Mouse (Mus musculus) limb, embryonic 12.5 days (tissue): ENCODE data around the gene Snd1. TPM values are rescaled to one million over a fixed set of nuclear protein-coding genes. Genes with fewer than 3 reads are reported as not detected.

Experiments used
- ATAC-seq: fragments of 200-750 bp; cut with Nextera tagmentation; 2 replicates; pipeline ENCODE4 v1.8.0; 2017; ENCODE audit warnings: low read depth, moderate TSS enrichment; ENCODE audit not compliant: insufficient number of reproducible peaks, insufficient read depth, low FRiP score, low TSS enrichment
- H3K27ac ChIP-seq: fragments of 300-500 bp; sonication (generic); 2 replicates; pipeline ENCODE4 v1.5.1; 2016; ENCODE audit warnings: mild to moderate bottlenecking, moderate library complexity
- H3K27me3 ChIP-seq: fragments of 300-500 bp; sonication (generic); 2 replicates; pipeline ENCODE4 v1.6.1; 2016; ENCODE audit warnings: mild to moderate bottlenecking, moderate library complexity
- H3K36me3 ChIP-seq: fragments of 300-500 bp; sonication (generic); 2 replicates; pipeline ENCODE4 v1.6.1; 2016; ENCODE audit warnings: mild to moderate bottlenecking, moderate library complexity
- H3K4me1 ChIP-seq: fragments of 300-500 bp; sonication (generic); replicated peaks from 2 replicates; pipeline ENCODE4 v1.6.1; 2016
- H3K4me2 ChIP-seq: fragments of 300-500 bp; sonication (generic); 2 replicates; pipeline ENCODE4 v1.6.1; 2016; ENCODE audit warnings: mild to moderate bottlenecking, moderate library complexity
- H3K4me3 ChIP-seq: fragments of 300-500 bp; sonication (generic); replicated peaks from 2 replicates; pipeline ENCODE4 v1.5.1; 2016; ENCODE audit warnings: mild to moderate bottlenecking
- H3K9ac ChIP-seq: fragments of 300-500 bp; sonication (generic); replicated peaks from 2 replicates; pipeline ENCODE4 v1.6.1; 2016; ENCODE audit warnings: mild to moderate bottlenecking, moderate library complexity
- H3K9me3 ChIP-seq: fragments of 300-500 bp; sonication (generic); 2 replicates; pipeline ENCODE4 v1.6.1; 2016; ENCODE audit warnings: mild to moderate bottlenecking, moderate library complexity
- WGBS: fragments of 180-500 bp; shearing (Covaris S2); methylation state at CpG from one replicate; pipeline ENCODE4 v1.1.7; 2016; 5-methylcytosine and 5-hydroxymethylcytosine counted together
- polyA plus RNA-seq: library from polyadenylated mRNA; unstranded; fragments of >200 nt; fragmentation: Nextera tagmentation; extraction: Ambion mirVana; gene quantifications from 2 replicates; pipeline ENCODE4 v1.2.1, GENCODE M21; 2016

Snd1 gene
- polyA plus RNA-seq, 1 experiment from 2014 or later = 136 TPM

DNA sequence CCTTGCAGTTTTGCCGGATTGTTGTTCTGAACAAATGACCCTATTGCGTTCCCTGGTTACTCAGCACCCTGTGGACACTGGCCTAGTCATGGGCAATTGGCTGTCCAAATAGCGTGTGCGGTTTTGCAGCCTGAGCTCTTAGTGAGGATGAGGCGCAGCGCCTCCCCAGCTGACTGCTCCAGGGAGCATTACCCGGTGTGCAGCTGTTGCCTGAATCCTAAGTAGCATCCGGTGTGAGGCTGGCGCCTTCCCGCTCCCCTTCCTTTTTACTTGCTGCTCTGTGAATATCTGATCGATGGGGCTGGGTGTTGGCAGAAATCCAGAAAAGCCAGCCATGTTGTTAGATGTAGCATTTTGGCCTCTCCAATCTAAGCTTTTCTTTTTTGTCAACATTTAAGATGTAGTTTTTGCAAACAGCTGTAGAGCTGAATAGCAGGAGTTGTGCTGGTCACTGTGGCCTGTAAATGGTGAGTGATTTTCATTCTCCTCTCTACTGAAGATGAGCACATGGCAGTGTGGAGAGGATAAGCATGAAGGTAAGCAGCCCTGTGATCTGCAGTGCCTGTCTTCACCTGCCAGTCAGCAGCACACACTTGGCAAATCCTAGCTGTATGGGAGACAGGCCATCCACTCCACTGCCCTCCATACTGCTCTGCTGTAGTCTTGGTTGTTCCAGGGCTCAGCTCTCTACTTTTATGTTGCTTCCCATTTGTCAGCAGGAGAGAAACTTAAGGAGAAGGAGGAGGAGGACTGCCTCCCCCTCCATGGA lies 98.2 kb downstream of the Snd1 start:
- H3K4me3 ChIP-seq = no peak overlapping the region
- H3K9ac ChIP-seq = no peak overlapping the region
- peaks cover 30% of the 10 kb centered on the region for H3K4me1 ChIP-seq
- H3K36me3 ChIP-seq = no peaks in the 10 kb centered on the region
- no peak overlapping the region for H3K4me2 ChIP-seq
- no peak overlapping the region for H3K27ac ChIP-seq
- H3K27me3 ChIP-seq = no peaks in the 10 kb centered on the region
- ATAC-seq = no peak
- no peaks in the 10 kb centered on the region for H3K9me3 ChIP-seq
- WGBS = 75% methylated on average over 11 of the region's 11 CpGs

DNA sequence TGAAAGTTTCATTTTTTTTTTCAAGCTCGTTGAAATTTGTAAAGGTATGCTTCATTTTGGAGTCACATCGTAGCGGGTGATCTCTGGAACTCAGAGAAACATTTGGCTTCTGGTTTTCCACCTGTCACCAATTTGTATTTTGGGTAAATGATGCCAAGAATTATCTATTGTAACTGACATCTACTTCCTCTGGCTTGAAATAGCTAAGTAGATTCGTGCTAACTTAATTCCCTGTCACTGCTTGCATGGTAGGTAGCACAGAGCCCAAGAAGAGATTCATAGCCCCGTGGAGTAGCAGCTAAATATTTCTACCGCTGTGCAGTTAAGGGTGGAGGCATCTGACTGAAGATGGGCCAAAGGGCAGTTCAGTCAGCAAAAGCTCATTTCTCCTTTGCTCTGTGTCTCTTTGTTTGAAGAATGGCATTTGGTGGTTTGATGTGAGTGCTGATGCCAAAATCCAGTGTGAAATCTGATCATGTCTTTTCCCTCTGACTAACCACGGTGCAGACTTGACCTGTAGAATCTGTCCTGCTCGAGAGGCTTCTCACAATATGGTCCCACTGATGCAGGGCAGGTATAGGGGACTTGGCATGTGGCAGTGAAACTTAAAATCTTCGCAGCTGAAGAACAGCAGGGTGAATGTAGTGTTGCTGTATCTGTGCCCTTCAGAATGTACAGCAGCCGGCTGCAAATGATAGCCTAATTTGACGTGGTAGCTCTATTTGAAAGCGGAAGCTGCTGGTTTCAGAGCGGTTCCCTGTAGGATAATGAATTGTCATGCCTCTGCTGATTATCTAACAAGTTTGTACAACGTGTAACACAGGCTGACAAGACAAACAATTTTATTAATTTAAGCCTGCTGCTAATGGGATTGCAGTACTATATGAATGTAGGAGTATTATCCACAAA lies 101.7 kb downstream of the Snd1 start:
- Histone ChIP-seq H3K27ac (no peak overlapping the region), H3K4me1 (peaks cover 27% of the 10 kb centered on the region), H3K4me2 (no peak overlapping the region), H3K9me3 (no peaks in the 10 kb centered on the region), H3K4me3 (no peak overlapping the region), H3K9ac (no peak overlapping the region), H3K27me3 (no peaks in the 10 kb centered on the region), H3K36me3 (no peaks in the 10 kb centered on the region)
- WGBS = 80% methylated on average over 14 of the region's 14 CpGs
- ATAC-seq = no peak

DNA sequence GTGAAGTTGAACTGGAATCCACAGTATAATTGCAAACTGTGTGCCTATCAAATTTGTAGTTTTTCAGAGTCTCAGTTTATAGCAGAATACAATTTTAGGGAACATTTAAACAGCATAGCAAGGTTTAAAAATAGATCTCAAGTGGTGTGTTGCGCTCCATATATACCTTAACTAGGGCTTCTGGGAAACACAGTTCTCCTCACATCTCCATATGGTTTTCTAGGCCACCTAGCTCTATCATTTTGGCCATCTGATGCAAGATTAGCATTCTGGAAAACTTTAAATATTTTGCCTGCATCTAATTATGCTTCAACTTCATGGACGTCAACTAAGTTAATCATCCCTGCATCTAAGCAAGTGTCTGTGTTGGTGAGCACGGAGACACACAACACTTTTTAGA lies 107.9 kb downstream of the Snd1 start:
- no peak overlapping the region for H3K4me3 ChIP-seq
- H3K9ac ChIP-seq = no peak overlapping the region
- no peaks in the 10 kb centered on the region for H3K9me3 ChIP-seq
- H3K27ac ChIP-seq = no peak overlapping the region
- H3K4me1 ChIP-seq = 0 out of 2 replicates have a peak, but pooled peaks cover 3% of the 10 kb centered on the region
- 97% methylated on average over 3 of the region's 3 CpGs for WGBS
- H3K4me2 ChIP-seq = no peak overlapping the region
- H3K36me3 ChIP-seq = no peaks in the 10 kb centered on the region
- no peak for ATAC-seq
- H3K27me3 ChIP-seq = no peaks in the 10 kb centered on the region

DNA sequence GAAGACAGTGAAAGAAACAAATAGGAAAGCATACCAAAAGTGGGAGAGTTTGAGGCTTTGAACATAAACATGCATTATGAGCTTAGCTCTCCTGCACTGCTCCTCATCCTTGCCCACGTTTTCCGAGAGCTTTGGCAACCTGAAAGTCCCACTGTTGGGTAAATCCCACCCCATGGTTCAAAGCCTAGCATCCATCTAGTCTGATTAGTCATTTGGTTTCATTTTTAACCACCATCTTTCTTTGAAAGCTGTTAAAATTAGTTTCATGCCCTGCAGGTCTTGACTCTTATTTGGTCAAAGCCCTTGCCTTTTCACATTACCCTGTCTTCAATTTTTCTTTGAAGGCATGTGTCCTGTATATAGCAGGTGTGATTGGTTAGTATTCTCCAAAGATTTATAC lies 108.5 kb downstream of the Snd1 start:
- no peak overlapping the region for H3K4me3 ChIP-seq
- no peaks in the 10 kb centered on the region for H3K36me3 ChIP-seq
- no peaks in the 10 kb centered on the region for H3K27me3 ChIP-seq
- 81% methylated on average over 2 of the region's 2 CpGs for WGBS
- H3K9me3 ChIP-seq = no peaks in the 10 kb centered on the region
- no peak overlapping the region for H3K9ac ChIP-seq
- H3K4me2 ChIP-seq = no peak overlapping the region
- no peak for ATAC-seq
- no peak overlapping the region for H3K27ac ChIP-seq
- peaks cover 9% of the 10 kb centered on the region for H3K4me1 ChIP-seq

DNA sequence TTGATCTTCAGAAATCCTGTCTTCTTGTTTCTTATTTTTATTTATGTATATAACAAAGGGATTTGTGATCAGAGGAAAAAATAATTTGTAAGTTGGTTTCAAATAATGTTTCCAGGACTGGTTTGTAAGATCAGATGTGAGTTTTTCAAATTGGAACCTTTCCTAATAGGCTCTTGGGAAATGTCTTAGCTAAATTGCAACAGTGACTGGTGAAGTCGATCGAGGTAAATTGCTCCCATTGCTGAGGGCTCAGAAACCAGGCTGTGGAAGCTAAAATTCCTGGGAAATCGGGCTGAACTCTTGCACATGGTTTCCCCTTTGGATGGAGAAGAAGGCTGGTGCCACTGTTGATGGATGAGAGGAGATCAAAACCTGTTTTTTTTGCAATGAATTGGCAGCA lies 111.9 kb downstream of the Snd1 start:
- WGBS = 82% methylated on average over 3 of the region's 3 CpGs

DNA sequence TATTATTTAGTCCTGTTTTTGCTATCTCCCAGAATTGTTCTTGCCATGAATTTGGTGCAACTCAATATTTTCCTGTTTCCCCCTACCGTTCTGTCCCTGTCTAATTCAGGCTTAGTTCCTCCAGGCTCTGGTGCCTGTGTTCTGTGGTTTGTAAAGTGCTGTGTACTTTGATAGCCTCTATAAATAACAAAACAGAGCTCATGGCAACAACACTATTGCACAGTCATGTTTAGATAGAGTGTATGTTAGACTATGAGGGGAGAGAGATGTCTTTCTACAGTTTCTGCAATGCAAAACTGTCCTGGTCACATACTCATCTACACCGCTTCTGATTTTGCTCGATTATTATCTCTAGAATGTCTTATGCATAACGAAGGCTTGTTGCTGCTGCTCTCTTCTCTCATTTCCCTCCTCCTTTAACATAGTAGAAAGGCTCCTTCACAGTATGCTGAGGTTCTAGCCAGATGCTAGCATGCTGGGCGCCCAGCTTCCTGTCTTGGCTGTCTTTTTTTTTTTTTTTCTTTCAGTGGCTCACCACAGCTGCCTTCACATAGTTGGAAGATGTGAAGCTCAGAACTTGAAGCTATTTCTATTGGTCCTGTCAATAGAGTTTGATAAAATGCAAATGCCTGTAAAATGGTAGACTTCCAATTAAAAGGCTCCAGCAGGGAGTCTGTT lies 113.7 kb downstream of the Snd1 start:
- no peak for ATAC-seq

More for the DNA sequence above, 111.9 kb downstream of the Snd1 start:
- no peak overlapping the region for H3K27ac ChIP-seq
- H3K4me1 ChIP-seq = peaks cover 13% of the 10 kb centered on the region
- no peak for ATAC-seq
- H3K9ac ChIP-seq = no peak overlapping the region
- H3K27me3 ChIP-seq = no peaks in the 10 kb centered on the region
- no peak overlapping the region for H3K4me3 ChIP-seq
- peaks cover 13% of the 10 kb centered on the region; the same call in 1 of the 2 replicates for H3K36me3 ChIP-seq
- no peak overlapping the region for H3K4me2 ChIP-seq
- no peaks in the 10 kb centered on the region for H3K9me3 ChIP-seq

DNA sequence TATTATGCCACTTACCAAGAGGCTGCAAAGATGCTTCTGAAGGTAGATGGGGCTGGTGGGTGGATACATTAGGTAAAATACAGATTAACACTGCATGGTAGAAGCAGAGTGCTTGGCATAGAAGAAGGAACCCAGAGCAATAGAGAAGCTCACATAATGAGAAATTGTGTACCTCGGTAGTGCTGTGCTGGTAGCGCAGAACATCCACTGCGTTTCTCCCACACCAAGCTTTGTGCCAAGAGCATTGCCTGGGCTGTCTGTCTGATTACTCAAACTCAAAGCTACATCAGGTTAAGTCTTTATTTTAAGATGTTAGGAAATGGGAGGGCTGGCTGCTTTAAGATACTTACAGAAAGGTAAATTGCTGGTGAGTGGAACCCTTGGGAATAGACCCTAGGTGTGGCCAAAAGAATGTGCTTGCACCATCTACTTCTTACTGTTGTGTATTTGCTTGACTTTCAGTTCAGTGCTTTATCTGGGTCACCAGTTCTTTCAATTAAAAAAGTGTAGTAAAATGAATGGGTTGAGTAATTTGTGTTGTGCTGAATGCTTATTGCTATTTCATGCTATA lies 117.5 kb downstream of the Snd1 start:
- no peak for ATAC-seq
- H3K9me3 ChIP-seq = no peaks in the 10 kb centered on the region
- H3K9ac ChIP-seq = no peak overlapping the region
- no peak overlapping the region for H3K4me3 ChIP-seq
- H3K4me1 ChIP-seq = peaks cover 13% of the 10 kb centered on the region
- H3K27me3 ChIP-seq = no peaks in the 10 kb centered on the region
- no peak overlapping the region for H3K27ac ChIP-seq
- peaks cover 21% of the 10 kb centered on the region; the same call in 1 of the 2 replicates for H3K36me3 ChIP-seq
- WGBS = 95% methylated on average over 3 of the region's 3 CpGs
- no peak overlapping the region for H3K4me2 ChIP-seq

More for the DNA sequence above, 113.7 kb downstream of the Snd1 start:
- 79% methylated on average over 5 of the region's 5 CpGs for WGBS
- Histone ChIP-seq H3K4me2 (no peak overlapping the region), H3K4me1 (peaks cover 13% of the 10 kb centered on the region), H3K27me3 (no peaks in the 10 kb centered on the region), H3K36me3 (peaks cover 21% of the 10 kb centered on the region; the same call in 1 of the 2 replicates), H3K9ac (no peak overlapping the region), H3K27ac (no peak overlapping the region), H3K9me3 (no peaks in the 10 kb centered on the region), H3K4me3 (no peak overlapping the region)

DNA sequence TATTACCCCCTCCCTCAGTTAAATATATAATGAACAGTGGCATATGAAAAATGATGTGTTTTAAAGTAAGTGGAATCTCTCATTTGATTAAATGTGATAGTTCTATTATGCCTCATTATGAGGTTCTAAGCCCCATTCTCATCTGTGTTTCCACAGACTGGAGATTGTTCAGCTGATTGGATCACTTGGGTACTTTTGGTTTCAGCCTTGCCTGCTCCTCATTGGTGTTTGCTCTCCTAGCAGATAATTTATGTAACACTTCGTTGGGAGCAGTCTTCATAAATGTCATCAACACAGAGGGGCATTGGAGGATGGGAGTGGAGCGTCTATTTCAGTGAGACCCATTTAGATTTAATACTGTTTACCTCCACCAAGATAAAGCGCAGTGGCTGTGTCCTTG lies 118.8 kb downstream of the Snd1 start:
- no peak overlapping the region for H3K27ac ChIP-seq
- H3K4me1 ChIP-seq = 0 out of 2 replicates have a peak, but pooled peaks cover 4% of the 10 kb centered on the region
- 86% methylated on average over 3 of the region's 3 CpGs for WGBS
- H3K36me3 ChIP-seq = peaks cover 21% of the 10 kb centered on the region; the same call in 1 of the 2 replicates
- H3K4me3 ChIP-seq = no peak overlapping the region
- no peaks in the 10 kb centered on the region for H3K27me3 ChIP-seq
- ATAC-seq = no peak
- H3K4me2 ChIP-seq = no peak overlapping the region
- H3K9ac ChIP-seq = no peak overlapping the region
- H3K9me3 ChIP-seq = no peaks in the 10 kb centered on the region

DNA sequence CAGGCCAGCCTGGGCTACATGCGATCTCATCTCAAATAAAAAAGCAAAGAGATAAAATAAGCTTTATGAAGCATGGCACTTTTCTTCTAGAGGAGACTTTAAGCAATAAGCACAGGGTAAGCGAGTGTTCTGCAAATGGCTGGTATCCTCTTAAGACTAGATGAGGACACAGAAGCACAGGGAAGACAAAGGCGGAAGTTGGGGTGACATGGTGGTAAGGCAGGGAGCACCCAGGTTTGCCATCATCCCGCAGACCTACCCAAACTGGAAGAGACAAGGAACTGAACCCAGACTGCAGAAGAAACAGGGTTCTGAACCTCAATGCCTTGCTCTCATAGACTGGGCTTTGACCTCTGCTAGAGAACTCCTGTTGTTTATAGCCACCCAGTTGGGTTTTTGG lies 119.8 kb downstream of the Snd1 start:
- 93% methylated on average over 4 of the region's 4 CpGs for WGBS
- Histone ChIP-seq H3K9ac (no peak overlapping the region), H3K4me1 (0 out of 2 replicates have a peak, but pooled peaks cover 6% of the 10 kb centered on the region), H3K4me2 (no peak overlapping the region), H3K36me3 (peaks cover 18% of the 10 kb centered on the region; the same call in 1 of the 2 replicates), H3K4me3 (no peak overlapping the region), H3K27me3 (no peaks in the 10 kb centered on the region), H3K27ac (no peak overlapping the region), H3K9me3 (no peaks in the 10 kb centered on the region)
- ATAC-seq = no peak

DNA sequence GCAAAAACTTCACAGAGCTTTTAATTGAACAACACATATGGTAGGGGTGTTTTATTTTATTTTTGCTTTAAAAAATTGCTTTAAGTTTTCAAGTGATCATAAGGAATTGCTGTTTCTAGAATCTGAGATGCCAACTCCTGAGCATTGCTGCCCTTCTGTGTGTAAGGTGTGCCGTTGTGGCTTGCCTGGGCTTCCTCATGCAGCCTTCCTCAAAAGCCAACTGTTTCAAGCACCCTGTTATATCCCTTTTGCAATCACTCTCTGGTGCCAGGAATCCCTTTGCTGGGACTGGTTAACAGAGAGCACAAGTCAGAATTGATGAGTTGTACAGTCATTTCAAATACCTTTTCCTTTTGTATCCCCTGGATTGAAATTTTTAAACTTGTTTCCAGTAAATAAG lies 120.3 kb downstream of the Snd1 start:
- no peak for ATAC-seq
- Histone ChIP-seq H3K4me1 (peaks cover 6% of the 10 kb centered on the region; the same call in 1 of the 2 replicates), H3K27ac (no peak overlapping the region), H3K9ac (no peak overlapping the region), H3K36me3 (peaks cover 16% of the 10 kb centered on the region; the same call in 1 of the 2 replicates), H3K4me2 (no peak overlapping the region), H3K9me3 (no peaks in the 10 kb centered on the region), H3K4me3 (no peak overlapping the region), H3K27me3 (no peaks in the 10 kb centered on the region)
- WGBS = 76% methylated on average over 1 of the region's 1 CpGs
